Mouse (Mus musculus) gastrocnemius, postnatal 14 days (tissue): ENCODE results near the gene Gimap4. TPM values are rescaled to one million over a fixed set of nuclear protein-coding genes. Genes with fewer than 3 reads are reported as not detected.

Experiments
- DNase-seq: peaks from one replicate; pipeline ENCODE4 v3.0.0; 2021; ENCODE audit warnings: mixed read lengths
- intact Hi-C: fragments of 180-260 bp; cut with DNase I; formaldehyde crosslinking; loops from one replicate; pipeline ENCODE4 v1.15.1; 2025; ENCODE audit warnings: low total_unique reads
- total RNA-seq, 2 experiments: library from RNA; stranded (reverse); gene quantifications; 2 replicates each; pipeline ENCODE4 v1.2.3; 2021

Gene Gimap4
- total RNA-seq, 2 experiments from 2014 or later, result 10.7 to 12.5 TPM

- intact Hi-C loops, result no loop called here
- no peak for DNase-seq
Observed at GRCm38 (mm10) chr6:48696830-48697554, 12.6 kb downstream of the Gimap4 start.

GRCm38 (mm10) chr6:48697555-48697930 is 13.2 kb downstream of the Gimap4 start:
- intact Hi-C loops, result no loop called here
- DNase-seq, result no peak

DNA sequence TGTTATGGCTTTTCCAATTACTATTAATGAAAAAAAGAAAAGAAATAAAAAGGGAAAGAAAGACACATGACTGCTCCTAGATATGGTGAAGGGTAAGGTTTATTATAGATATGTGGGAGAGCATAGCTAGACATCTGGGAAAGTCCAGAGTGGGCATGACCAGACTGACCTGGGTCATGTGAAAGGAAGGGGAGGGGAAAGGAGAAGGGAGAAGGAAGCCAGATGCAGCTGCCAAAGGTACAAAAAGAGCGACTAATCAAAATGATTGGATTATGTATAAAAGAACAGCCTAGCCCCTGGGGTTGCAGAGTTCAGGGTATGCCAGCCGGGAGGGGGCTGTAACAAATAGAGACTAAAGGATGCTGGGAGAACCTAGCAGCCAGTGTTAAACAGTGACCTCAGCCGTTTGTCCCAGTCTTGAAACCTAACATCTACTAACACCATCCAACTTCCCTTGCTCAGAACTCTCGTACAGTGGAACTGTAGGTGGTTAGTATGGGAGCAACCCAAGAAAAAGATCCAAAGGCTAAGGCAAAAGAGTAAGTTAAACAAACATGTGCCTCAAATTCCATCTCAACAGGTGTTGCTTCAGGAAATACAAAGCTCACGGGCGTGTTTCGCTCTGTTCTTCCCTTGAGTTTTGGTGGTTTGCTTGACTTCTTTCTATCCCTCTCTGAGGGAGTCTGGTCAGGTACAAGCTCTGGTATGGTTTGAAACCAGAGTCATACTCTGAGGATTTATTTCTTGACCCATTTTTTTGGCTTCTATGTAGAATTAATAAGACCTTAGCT is 13.9 kb downstream of the Gimap4 start:
- DNase-seq, result no peak

GRCm38 (mm10) chr6:48698888-48699287 is 14.5 kb downstream of the Gimap4 start:
- DNase-seq, result no peak
- intact Hi-C loops, result no loop called here

More for the DNA sequence above, 13.9 kb downstream of the Gimap4 start:
- intact Hi-C loops, result no loop called here

DNA sequence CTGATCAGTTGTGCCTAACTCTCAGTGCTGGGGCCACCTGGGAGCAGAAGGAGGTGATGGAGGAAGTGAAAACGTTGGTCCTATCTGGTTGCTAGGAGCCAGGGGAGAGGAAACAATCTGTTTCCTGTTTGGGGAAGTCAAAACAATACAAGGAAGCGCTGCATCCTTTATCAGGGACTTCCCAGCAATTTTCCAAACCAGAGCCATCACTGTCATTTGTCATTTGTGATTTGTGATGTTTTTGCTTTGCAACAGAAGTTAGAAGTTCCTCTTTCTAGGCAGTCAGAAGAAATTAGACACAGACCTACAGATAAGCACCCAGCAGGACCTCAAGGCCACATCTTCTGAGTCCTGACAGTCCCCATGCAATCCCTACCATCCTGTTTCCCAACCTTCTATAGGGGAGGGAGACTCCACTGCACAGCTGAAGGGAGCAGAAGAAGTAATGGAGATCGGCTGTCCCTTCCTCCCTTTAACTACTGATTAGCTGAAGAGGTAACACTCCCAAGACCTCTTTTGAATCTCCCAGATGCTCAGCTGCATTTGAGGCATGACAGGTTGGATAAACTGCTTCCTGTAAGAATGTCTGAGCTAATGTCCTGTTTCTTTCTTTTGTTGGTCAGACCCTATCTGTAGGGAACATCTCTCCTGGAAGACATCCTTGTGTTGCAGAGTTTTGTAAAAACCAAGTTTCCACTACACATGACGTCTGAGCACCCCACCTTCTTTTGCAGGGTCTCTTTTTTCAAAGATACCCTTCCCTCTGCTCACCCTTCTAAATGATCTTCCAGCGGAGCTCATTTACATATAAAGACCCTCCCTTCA is 16.1 kb downstream of the Gimap4 start:
- no peak for DNase-seq

GRCm38 (mm10) chr6:48702146-48702545 is 17.8 kb downstream of the Gimap4 start:
- DNase-seq, result no peak
- intact Hi-C loops, result no loop called here

More for the DNA sequence above, 16.1 kb downstream of the Gimap4 start:
- intact Hi-C loops, result no loop called here

DNA sequence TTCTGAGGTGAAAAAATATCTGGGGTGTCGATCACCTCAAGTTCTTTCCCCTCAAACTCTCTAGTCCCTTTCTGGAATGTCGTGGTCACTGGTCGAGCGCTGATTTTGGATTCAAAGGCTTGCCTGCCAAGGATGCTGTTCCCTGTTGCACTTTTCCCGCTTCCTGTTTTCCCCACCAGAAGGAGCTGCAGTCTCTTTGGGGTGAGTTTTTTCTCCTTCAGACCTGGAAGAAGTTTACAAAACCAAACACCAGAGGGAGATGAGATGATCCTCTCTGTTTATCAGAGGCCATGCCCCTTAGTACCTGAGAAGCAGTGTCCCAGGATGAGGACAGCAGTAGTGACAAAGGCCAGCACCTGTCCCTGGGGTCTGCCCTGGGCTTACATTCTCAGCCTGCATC is 18.3 kb downstream of the Gimap4 start:
- intact Hi-C loops, result no loop called here
- DNase-seq, result no peak

DNA sequence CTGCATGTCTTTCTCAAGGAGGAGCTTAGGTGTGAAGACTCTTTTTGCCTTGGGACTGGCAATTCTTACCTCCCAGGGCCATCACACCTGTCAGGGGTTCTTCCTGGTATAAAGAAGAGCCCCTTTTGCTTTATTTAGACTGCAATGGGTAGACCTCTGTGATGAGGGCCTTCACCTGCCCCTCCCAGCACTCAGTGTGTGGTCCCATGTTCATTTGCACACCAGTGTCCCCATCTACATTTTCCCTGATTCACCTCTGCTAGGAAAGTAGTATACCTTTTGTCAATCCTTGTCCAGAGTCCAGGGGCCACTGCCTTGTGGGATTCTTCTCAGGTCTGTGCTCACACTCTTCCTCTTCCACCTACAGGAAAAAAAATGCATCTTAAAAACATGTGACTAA is 19.8 kb downstream of the Gimap4 start:
- DNase-seq, result no peak
- intact Hi-C loops, result loop anchor here (2.0 kb wide), 1 partner anchor 53 kb away; no protein-coding TSS in a partner anchor

GRCm38 (mm10) chr6:48706130-48706529 is 21.8 kb downstream of the Gimap4 start:
- intact Hi-C loops, result no loop called here
- no peak for DNase-seq

- no peak for DNase-seq
- intact Hi-C loops, result no loop called here
Observed at GRCm38 (mm10) chr6:48718455-48718854, 34.1 kb downstream of the Gimap4 start, which contains the start of the genes Gm28053 and Gimap7. Gene Gm28053 (plus strand): TSS chr6:48718607. Gene Gimap7 (plus strand): TSS chr6:48718621.

DNA sequence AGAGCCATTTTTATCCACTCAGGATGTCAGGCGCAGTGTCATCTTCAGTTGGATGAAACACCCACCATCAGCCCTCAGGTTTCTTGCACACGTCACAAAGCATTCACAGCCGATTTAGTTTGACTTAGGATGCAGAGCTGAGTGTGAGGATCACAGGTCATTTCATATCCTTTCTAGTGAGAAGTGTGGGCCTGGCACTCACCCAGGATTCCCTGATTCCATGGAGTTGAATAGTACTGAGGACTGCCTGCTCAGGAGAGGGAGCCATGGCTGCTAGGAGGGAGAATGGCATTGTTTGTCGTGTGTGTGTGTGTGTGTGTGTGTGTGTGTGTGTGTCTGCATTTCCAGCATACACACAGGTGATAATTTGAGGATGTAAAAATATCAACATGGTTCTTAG is 36.0 kb downstream of the Gimap4 start:
- intact Hi-C loops, result no loop called here
- no peak for DNase-seq

GRCm38 (mm10) chr6:48723468-48723867 is 39.1 kb downstream of the Gimap4 start:
- intact Hi-C loops, result no loop called here
- no peak for DNase-seq

GRCm38 (mm10) chr6:48725476-48725875 is 41.1 kb downstream of the Gimap4 start:
- peak; percentile 25 for DNase-seq
- intact Hi-C loops, result no loop called here

DNA sequence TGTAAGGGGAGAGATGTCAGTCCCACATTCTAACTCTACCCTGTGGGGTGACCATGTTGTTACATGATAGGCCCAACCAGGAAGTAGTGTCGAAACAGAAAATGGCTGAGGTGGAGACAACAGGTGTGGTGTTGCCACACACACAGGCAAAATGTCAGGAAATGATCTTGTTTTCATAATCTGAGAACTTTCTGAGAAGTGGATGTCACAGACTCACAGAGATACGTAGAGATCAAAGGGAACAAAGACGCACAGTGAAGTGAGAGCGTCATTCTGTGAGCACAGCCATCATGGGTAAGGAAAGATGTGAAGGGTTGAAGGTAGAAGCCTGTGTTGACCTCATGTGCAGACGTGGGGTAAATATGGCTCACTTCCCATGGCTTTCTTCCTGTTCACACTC is 43.4 kb downstream of the Gimap4 start:
- intact Hi-C loops, result no loop called here
- DNase-seq, result no peak

GRCm38 (mm10) chr6:48732864-48733304 is 48.5 kb downstream of the Gimap4 start:
- DNase-seq, result no peak
- intact Hi-C loops, result no loop called here

- DNase-seq, result no peak
- intact Hi-C loops, result no loop called here
Observed at GRCm38 (mm10) chr6:48733660-48734059, 49.3 kb downstream of the Gimap4 start.

DNA sequence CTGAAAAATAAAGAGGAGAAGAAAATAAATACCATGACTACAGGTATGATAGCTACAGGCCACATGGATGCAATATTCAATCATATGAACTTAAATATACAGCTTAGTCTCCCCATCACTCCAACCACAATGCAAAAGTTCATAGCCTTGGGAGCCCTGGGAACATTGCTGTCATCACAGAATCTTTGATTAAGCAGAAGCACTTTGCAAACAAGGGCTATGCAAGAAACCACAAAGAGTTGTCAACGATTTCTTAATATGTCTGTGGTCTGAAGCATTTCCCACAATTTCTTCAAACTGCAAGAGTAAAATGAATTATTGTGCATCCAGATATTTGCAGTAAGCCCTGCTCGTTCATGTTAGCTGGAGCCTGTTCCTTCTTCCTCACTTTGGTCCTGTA is 52.7 kb downstream of the Gimap4 start:
- no peak for DNase-seq
- intact Hi-C loops, result no loop called here

- no peak for DNase-seq
- intact Hi-C loops, result no loop called here
Observed at GRCm38 (mm10) chr6:48737688-48738087, 53.3 kb downstream of the Gimap4 start.

GRCm38 (mm10) chr6:48738961-48739779 is 54.8 kb downstream of the Gimap4 start, which contains the start of gene Gimap1:
Gene Gimap1 (plus strand): TSS chr6:48739054.
- intact Hi-C loops, result no loop called here
- no peak for DNase-seq
